In genomic region chr13:94358101-94358400, GRCm38 (mm10) we compare ENCODE assay signal across 8 mouse cellular contexts. TPM values are rescaled to one million over a fixed set of nuclear protein-coding genes. Genes with fewer than 3 reads are reported as not detected.
A peak's percentile ranks its signal among the peaks of the same experiment; 100 is the strongest.
DNase-seq lines count a peak whose midpoint lies in the region; ATAC-seq and TF ChIP-seq lines count a peak whose summit lies in the region.

No protein-coding gene starts in this region.

- H3K36me3 ChIP-seq in hindbrain, embryonic 14.5 days (replicated peaks; ENCODE audit: control insufficient read depth, insufficient read depth) = no peaks in the 10 kb centered on the region
- H3K36me3 ChIP-seq in midbrain, embryonic 14.5 days (ENCODE audit: control insufficient read depth, insufficient read depth, low read length) = no peaks in the 10 kb centered on the region

- peak overlapping the region; percentile 68 for H3K4me3 ChIP-seq in layer of hippocampus, adult 2 months
- H3K4me3 ChIP-seq in hindbrain, embryonic 14.5 days (replicated peaks; ENCODE audit: low read length) = peak overlapping the region; percentile 67
- peak overlapping the region; percentile 87 for H3K4me3 ChIP-seq in midbrain, embryonic 14.5 days (replicated peaks; ENCODE audit: low read depth, low read length)

- no peak for TF ChIP-seq CTCF in layer of hippocampus, adult 2 months (conservative IDR thresholded peaks at IDR 0.05)

- H3K27ac ChIP-seq in layer of hippocampus, adult 2 months = peak overlapping the region; percentile 92
- H3K27ac ChIP-seq in hindbrain, embryonic 14.5 days = peak overlapping the region; percentile 71
- peak overlapping the region; percentile 84 for H3K27ac ChIP-seq in midbrain, embryonic 14.5 days (replicated peaks; ENCODE audit: low read depth, low read length)

- ATAC-seq in hindbrain, embryonic 14.5 days (ENCODE audit: low FRiP score) = peak; percentile 13; the same call in 1 of the 2 replicates
- no peak for ATAC-seq in midbrain, embryonic 14.5 days (ENCODE audit: low FRiP score, low TSS enrichment)

- H3K9me3 ChIP-seq in hindbrain, embryonic 14.5 days (ENCODE audit: control insufficient read depth, low read length) = no peaks in the 10 kb centered on the region
- H3K9me3 ChIP-seq in midbrain, embryonic 14.5 days (ENCODE audit: control insufficient read depth, low read length) = no peaks in the 10 kb centered on the region

- peak overlapping the region; percentile 75 for H3K4me2 ChIP-seq in hindbrain, embryonic 14.5 days (replicated peaks)
- peak overlapping the region; percentile 84 for H3K4me2 ChIP-seq in midbrain, embryonic 14.5 days (ENCODE audit: low read length)

- H3K4me1 ChIP-seq in hindbrain, embryonic 14.5 days (replicated peaks; ENCODE audit: control insufficient read depth, insufficient read depth, low read length) = peaks cover 16% of the 10 kb centered on the region
- peaks cover 17% of the 10 kb centered on the region for H3K4me1 ChIP-seq in midbrain, embryonic 14.5 days (ENCODE audit: control insufficient read depth, insufficient read depth, low read length)

- under 1% methylated on average over 9 of the region's 9 CpGs for WGBS in hindbrain, embryonic 14.5 days
- under 1% methylated on average over 9 of the region's 9 CpGs for WGBS in midbrain, embryonic 14.5 days

- H3K27me3 ChIP-seq in hindbrain, embryonic 14.5 days (ENCODE audit: control insufficient read depth, insufficient read depth, low read length) = no peaks in the 10 kb centered on the region
- H3K27me3 ChIP-seq in midbrain, embryonic 14.5 days (ENCODE audit: control insufficient read depth, insufficient read depth, low read length) = no peaks in the 10 kb centered on the region

- peak overlapping the region; percentile 72 for H3K9ac ChIP-seq in hindbrain, embryonic 14.5 days
- H3K9ac ChIP-seq in midbrain, embryonic 14.5 days (replicated peaks; ENCODE audit: low read length) = peak overlapping the region; percentile 72

- DNase-seq in layer of hippocampus, adult 2 months (ENCODE audit: low spot score in 2 of 2) = no peak
- no peak for DNase-seq in layer of hippocampus, postnatal 25 days (ENCODE audit: extremely low spot score in 1 of 2, low spot score in 1 of 2)
- DNase-seq in cerebellum, adult 9-11 months = peak; percentile 60
- no peak for DNase-seq in hindbrain, embryonic 14.5 days (ENCODE audit: low spot score)
- DNase-seq in midbrain, embryonic 14.5 days = no peak
- no peak for DNase-seq in gastrocnemius, adult 18-20 months (ENCODE audit: low spot score)
- DNase-seq in adrenal gland, postnatal 4 days (ENCODE audit: low spot score in 2 of 2) = no peak
- DNase-seq in adrenal gland, postnatal 25 days = no peak

RNA-seq across cellular contexts. Expression of gene Ap3b1, which starts 0.7 kb away (rescaled TPM):
- 10 to 100 TPM; 58.5 to 58.9 TPM for total RNA-seq in layer of hippocampus, adult 2 months (2021)
- 10 to 100 TPM; 51.4 to 57.4 TPM for total RNA-seq in layer of hippocampus, postnatal 25 days (2021)
- 27.3 and 32.6 TPM in 2 replicates for polyA plus RNA-seq in hindbrain, embryonic 14.5 days (2014; fragmentation: Nextera tagmentation; extraction: Ambion mirVana)
- 19.6 and 28.4 TPM in 2 replicates for polyA plus RNA-seq in midbrain, embryonic 14.5 days (2014; fragmentation: Nextera tagmentation; extraction: Ambion mirVana)
- total RNA-seq in gastrocnemius, adult 18-20 months (2021) = 10 to 100 TPM; 21.9 to 24.5 TPM
- total RNA-seq in adrenal gland, postnatal 4 days (2021) = 10 to 100 TPM; 48.1 to 53.5 TPM
- total RNA-seq in adrenal gland, postnatal 25 days (2021) = 45.0 and 54.1 TPM in 2 replicates
